Mouse (Mus musculus): ENCODE results near the gene Rgs9bp. TPM values are rescaled to one million over a fixed set of nuclear protein-coding genes. Genes with fewer than 3 reads are reported as not detected.

Gene Rgs9bp
- total and polyA plus RNA-seq, 2 experiments from 2014 or later, result 0.11 TPM; not detected in 1

DNA sequence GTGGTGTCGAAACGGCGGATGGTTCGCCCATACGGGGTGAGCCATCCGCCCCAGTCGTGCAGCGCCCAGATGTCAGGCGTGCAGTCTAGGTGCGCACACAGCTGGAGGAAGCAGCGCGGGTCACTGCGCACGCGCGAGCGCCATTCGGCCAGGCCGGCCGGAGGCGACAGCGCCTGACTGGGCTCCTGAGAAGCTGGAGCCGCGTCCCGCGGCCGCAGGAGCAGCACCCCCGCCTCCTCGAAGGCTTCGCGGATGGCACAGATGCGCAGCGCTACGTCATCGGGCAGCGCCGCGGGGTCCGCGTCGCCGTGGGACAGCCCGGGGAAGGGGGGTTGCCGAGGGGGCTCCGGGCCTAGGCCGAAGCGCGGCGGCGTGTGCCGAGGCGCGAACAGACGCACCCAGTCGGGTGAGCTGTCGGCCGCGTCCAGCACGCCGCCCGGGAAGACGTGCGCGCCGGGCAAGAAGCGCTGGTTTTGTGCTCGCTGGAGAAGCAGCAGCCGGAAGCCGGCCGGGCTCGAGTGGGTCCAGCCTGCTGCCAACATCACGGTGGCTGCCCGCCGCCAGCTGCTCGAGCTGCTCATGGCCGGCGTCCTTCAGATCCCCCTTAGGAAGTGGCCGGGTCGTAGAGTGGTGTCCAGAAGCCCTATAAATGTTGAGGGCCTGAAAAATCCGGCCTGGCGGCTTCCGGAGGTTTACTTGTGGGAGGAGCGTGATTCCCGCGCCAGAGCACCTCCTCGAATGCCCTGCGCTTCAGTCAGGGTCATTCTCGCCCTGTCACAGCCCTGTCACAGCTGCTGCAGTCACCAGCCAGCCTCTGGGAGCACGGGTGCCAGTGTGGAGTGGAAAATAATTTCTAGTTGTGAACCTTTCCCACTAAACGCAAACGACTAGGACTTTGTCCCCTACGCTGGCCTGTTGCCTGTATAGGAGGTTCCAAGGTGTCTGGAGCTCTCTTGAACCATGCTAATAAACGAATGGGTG lies 29.9 kb downstream of the Rgs9bp start:
- Histone ChIP-seq H3K27ac (ENCODE audit: low read depth, low read length) (peak overlapping the region; percentile 96), H3K36me3 (ENCODE audit: insufficient read depth, low read length) (peaks cover 3% of the 10 kb centered on the region; the same call in 1 of the 2 replicates), H3K4me1 (ENCODE audit: insufficient read depth, low read length) (no peaks in the 10 kb centered on the region), H3K4me2 (ENCODE audit: low read depth, low read length, poor library complexity, severe bottlenecking) (peak overlapping the region; percentile 96), H3K9ac (replicated peaks; ENCODE audit: low read length, poor library complexity, severe bottlenecking) (peak overlapping the region; percentile 98), H3K4me3 (ENCODE audit: low read depth, low read length) (peak overlapping the region; percentile 78), H3K27me3 (ENCODE audit: insufficient read depth, low read length) (no peaks in the 10 kb centered on the region), H3K9me3 (ENCODE audit: low read length) (no peaks in the 10 kb centered on the region)
- no peak for TF ChIP-seq CTCF (IDR thresholded peaks at IDR 0.05)
- under 1% methylated on average over 83 of the region's 93 CpGs for WGBS
- DNase-seq (ENCODE audit: low spot score) (peak; percentile 94), ATAC-seq (ENCODE audit: low FRiP score) (peak; percentile 93)

DNA sequence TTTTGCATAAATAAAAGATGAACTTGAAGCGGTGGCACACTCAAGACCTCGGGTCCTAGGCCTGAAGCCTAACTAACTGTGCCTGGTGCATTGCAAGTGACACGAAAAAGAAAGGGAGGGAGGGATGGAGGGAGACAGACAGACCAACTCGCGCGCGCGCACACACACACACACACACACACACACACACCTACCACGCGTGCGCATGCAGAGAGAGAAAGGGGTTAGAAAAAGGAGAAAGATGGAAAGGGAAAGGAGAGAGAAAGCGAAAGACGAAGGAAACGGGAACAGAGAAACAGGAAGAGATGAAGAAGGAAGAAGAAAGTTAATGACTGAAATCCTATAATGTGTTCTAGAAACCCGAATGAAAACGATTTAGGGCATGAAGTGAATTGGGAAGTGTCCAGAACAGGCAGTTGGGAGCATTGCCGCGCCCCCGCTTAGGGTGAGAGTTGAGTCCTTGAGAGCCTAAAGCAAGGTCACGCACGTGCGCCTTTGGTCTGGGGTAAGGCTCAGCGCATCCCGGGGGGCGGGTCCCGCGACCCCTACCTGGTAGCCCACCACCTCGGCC lies 30.7 kb downstream of the Rgs9bp start:
- 4% methylated on average over 28 of the region's 28 CpGs for WGBS
- no peaks in the 10 kb centered on the region for H3K4me1 ChIP-seq (ENCODE audit: insufficient read depth, low read length)
- ATAC-seq (ENCODE audit: low FRiP score) (peak; percentile 38; the same call in 1 of the 2 replicates), DNase-seq (ENCODE audit: low spot score) (peak; percentile 56)
- peak overlapping the region; percentile 78 for H3K4me3 ChIP-seq (ENCODE audit: low read depth, low read length)
- H3K27ac ChIP-seq (ENCODE audit: low read depth, low read length), result peak overlapping the region; percentile 96
- peaks cover 8% of the 10 kb centered on the region; the same call in 1 of the 2 replicates for H3K36me3 ChIP-seq (ENCODE audit: insufficient read depth, low read length)
- peak overlapping the region; percentile 98 for H3K9ac ChIP-seq (replicated peaks; ENCODE audit: low read length, poor library complexity, severe bottlenecking)
- TF ChIP-seq CTCF (IDR thresholded peaks at IDR 0.05), result no peak
- H3K9me3 ChIP-seq (ENCODE audit: low read length), result no peaks in the 10 kb centered on the region
- H3K4me2 ChIP-seq (ENCODE audit: low read depth, low read length, poor library complexity, severe bottlenecking), result peak overlapping the region; percentile 96
- no peaks in the 10 kb centered on the region for H3K27me3 ChIP-seq (ENCODE audit: insufficient read depth, low read length)

- Histone ChIP-seq H3K27ac (ENCODE audit: low read depth, low read length) (no peak overlapping the region), H3K9me3 (ENCODE audit: low read length) (no peaks in the 10 kb centered on the region), H3K36me3 (ENCODE audit: insufficient read depth, low read length) (peaks cover 14% of the 10 kb centered on the region; the same call in 1 of the 2 replicates), H3K4me3 (ENCODE audit: low read depth, low read length) (peak overlapping the region; percentile 78), H3K4me1 (ENCODE audit: insufficient read depth, low read length) (no peaks in the 10 kb centered on the region), H3K4me2 (ENCODE audit: low read depth, low read length, poor library complexity, severe bottlenecking) (peak overlapping the region; percentile 96), H3K9ac (replicated peaks; ENCODE audit: low read length, poor library complexity, severe bottlenecking) (no peak overlapping the region), H3K27me3 (ENCODE audit: insufficient read depth, low read length) (no peaks in the 10 kb centered on the region)
- peak; percentile 46 for TF ChIP-seq CTCF (IDR thresholded peaks at IDR 0.05)
- DNase-seq (ENCODE audit: low spot score) (peak; percentile 17), ATAC-seq (ENCODE audit: low FRiP score) (no peak)
- WGBS, result 63% methylated on average over 10 of the region's 10 CpGs
Observed at GRCm38 (mm10) chr7:35553751-35554604, 31.4 kb downstream of the Rgs9bp start.

- DNase-seq (ENCODE audit: low spot score), result peak; percentile 81
- H3K4me3 ChIP-seq (ENCODE audit: low read depth, low read length), result no peak overlapping the region
- H3K4me2 ChIP-seq (ENCODE audit: low read depth, low read length, poor library complexity, severe bottlenecking), result no peak overlapping the region
- ATAC-seq (ENCODE audit: low FRiP score), result 0 out of 2 replicates have a peak, but pooled peaks have one; percentile 49
- 30% methylated on average over 4 of the region's 4 CpGs for WGBS
- H3K9me3 ChIP-seq (ENCODE audit: low read length), result no peaks in the 10 kb centered on the region
- no peak overlapping the region for H3K27ac ChIP-seq (ENCODE audit: low read depth, low read length)
- H3K27me3 ChIP-seq (ENCODE audit: insufficient read depth, low read length), result no peaks in the 10 kb centered on the region
- H3K4me1 ChIP-seq (ENCODE audit: insufficient read depth, low read length), result no peaks in the 10 kb centered on the region
- H3K36me3 ChIP-seq (ENCODE audit: insufficient read depth, low read length), result peaks cover 32% of the 10 kb centered on the region
- peak; percentile 91 for TF ChIP-seq CTCF (IDR thresholded peaks at IDR 0.05)
- H3K9ac ChIP-seq (replicated peaks; ENCODE audit: low read length, poor library complexity, severe bottlenecking), result no peak overlapping the region
Observed at GRCm38 (mm10) chr7:35545881-35546280, 39.5 kb downstream of the Rgs9bp start.

- ATAC-seq (ENCODE audit: low FRiP score), result no peak
Observed at GRCm38 (mm10) chr7:35537562-35537961, 47.8 kb downstream of the Rgs9bp start, which contains the start of gene Tdrd12. Tdrd12 (minus strand) TSS chr7:35537745.

More at GRCm38 (mm10) chr7:35537562-35537961, 47.8 kb downstream of the Rgs9bp start, which contains the start of gene Tdrd12:
- Histone ChIP-seq H3K4me3 (ENCODE audit: low read depth, low read length) (no peak within 1 kb of the TSS), H3K9me3 (ENCODE audit: low read length) (no peaks in the 10 kb centered on the region), H3K27ac (ENCODE audit: low read depth, low read length) (no peak within 1 kb of the TSS), H3K4me1 (ENCODE audit: insufficient read depth, low read length) (no peaks in the 10 kb centered on the region), H3K9ac (replicated peaks; ENCODE audit: low read length, poor library complexity, severe bottlenecking) (no peak within 1 kb of the TSS), H3K36me3 (ENCODE audit: insufficient read depth, low read length) (no peaks in the 10 kb centered on the region), H3K4me2 (ENCODE audit: low read depth, low read length, poor library complexity, severe bottlenecking) (no peak within 1 kb of the TSS), H3K27me3 (ENCODE audit: insufficient read depth, low read length) (no peaks in the 10 kb centered on the region)
- TF ChIP-seq CTCF (IDR thresholded peaks at IDR 0.05), result peak; percentile 27
- WGBS, result 97% methylated on average over 16 of the region's 17 CpGs
- no peak for DNase-seq (ENCODE audit: low spot score)
